Mouse (Mus musculus) forebrain, postnatal 0 days (tissue): ENCODE results near the gene Fbxw21. TPM values are rescaled to one million over a fixed set of nuclear protein-coding genes. Genes with fewer than 3 reads are reported as not detected.

Source experiments
- ATAC-seq: fragments of 200-750 bp; cut with Nextera tagmentation; 2 replicates; pipeline ENCODE4 v1.8.0; 2017; ENCODE audit warnings: mild to moderate bottlenecking, moderate library complexity
- DNase-seq: peaks from one replicate; pipeline ENCODE4 v3.0.0-alpha.2; 2015
- H3K27ac ChIP-seq: fragments of 300-500 bp; sonication (generic); 2 replicates; pipeline ENCODE4 v1.5.1; 2014; ENCODE audit warnings: low read depth, mild to moderate bottlenecking, antibody characterized with exemption, low read length, moderate library complexity, mixed read lengths
- H3K27me3 ChIP-seq: fragments of 300-500 bp; sonication (generic); 2 replicates; pipeline ENCODE4 v1.6.1; 2014; ENCODE audit warnings: mild to moderate bottlenecking, low read length, mixed read lengths; ENCODE audit not compliant: insufficient read depth
- H3K36me3 ChIP-seq: fragments of 300-500 bp; sonication (generic); 2 replicates; pipeline ENCODE4 v1.6.1; 2014; ENCODE audit warnings: mild to moderate bottlenecking, moderate library complexity; ENCODE audit not compliant: insufficient read depth
- H3K4me1 ChIP-seq: fragments of 300-500 bp; sonication (generic); 2 replicates; pipeline ENCODE4 v1.6.1; 2014; ENCODE audit warnings: antibody characterized with exemption; ENCODE audit not compliant: insufficient read depth
- H3K4me2 ChIP-seq: fragments of 300-500 bp; sonication (generic); 2 replicates; pipeline ENCODE4 v1.6.1; 2014; ENCODE audit warnings: low read depth, mild to moderate bottlenecking, moderate library complexity
- H3K4me3 ChIP-seq: fragments of 300-500 bp; sonication (generic); 2 replicates; pipeline ENCODE4 v1.5.1; 2014; ENCODE audit warnings: low read depth, low read length, mixed read lengths
- H3K9ac ChIP-seq: fragments of 300-500 bp; sonication (generic); 2 replicates; pipeline ENCODE4 v1.6.1; 2014; ENCODE audit warnings: mild to moderate bottlenecking
- H3K9me3 ChIP-seq: fragments of 300-500 bp; sonication (generic); 2 replicates; pipeline ENCODE4 v1.6.1; 2016; ENCODE audit warnings: low read length
- CTCF ChIP-seq: sonication (generic); IDR thresholded peaks from 2 replicates; pipeline ENCODE4 v1.5.1; 2016; ENCODE audit warnings: antibody characterized with exemption, control low read depth, low read depth
- WGBS: fragments of 180-500 bp; shearing (Covaris S2); extraction: QIAGEN DNeasy Blood & Tissue Kit; methylation state at CpG from one replicate; pipeline ENCODE4 v1.1.7; 2014; 5-methylcytosine and 5-hydroxymethylcytosine counted together
- polyA plus RNA-seq: library from polyadenylated mRNA; unstranded; fragments of >200 nt; fragmentation: Nextera tagmentation; extraction: Ambion mirVana; gene quantifications from 2 replicates; pipeline ENCODE4 v1.2.1, GENCODE M21; 2015
- total RNA-seq: library from RNA; depleted of rRNA; stranded (reverse); fragments of >200 nt; gene quantifications from 2 replicates; pipeline ENCODE4 v1.2.3, GENCODE M21; 2014

The Fbxw21 gene
- total and polyA plus RNA-seq, 2 experiments from 2014 or later, result not detected

- H3K4me3 ChIP-seq, result no peak overlapping the region
- H3K27ac ChIP-seq, result no peak overlapping the region
- H3K9ac ChIP-seq, result no peak overlapping the region
- no peaks in the 10 kb centered on the region for H3K4me1 ChIP-seq
- H3K9me3 ChIP-seq, result no peaks in the 10 kb centered on the region
- H3K4me2 ChIP-seq, result no peak overlapping the region
- DNase-seq (no peak), ATAC-seq (no peak)
- no peak for TF ChIP-seq CTCF
- H3K36me3 ChIP-seq, result peaks cover 99% of the 10 kb centered on the region
- WGBS, result 91% methylated on average over 8 of the region's 8 CpGs
- H3K27me3 ChIP-seq, result no peaks in the 10 kb centered on the region
These were observed 48.5 kb downstream of the Fbxw21 start for GRCm38 (mm10) chr9:109113331-109113730.

GRCm38 (mm10) chr9:109111591-109111990 is 50.2 kb downstream of the Fbxw21 start:
- Histone ChIP-seq H3K4me3 (no peak overlapping the region), H3K36me3 (peaks cover 98% of the 10 kb centered on the region), H3K4me1 (no peaks in the 10 kb centered on the region), H3K27me3 (no peaks in the 10 kb centered on the region), H3K4me2 (no peak overlapping the region), H3K9ac (no peak overlapping the region), H3K9me3 (no peaks in the 10 kb centered on the region), H3K27ac (no peak overlapping the region)
- no peak for ATAC-seq
- no peak for DNase-seq
- WGBS, result 96% methylated on average over 9 of the region's 9 CpGs
- no peak for TF ChIP-seq CTCF

GRCm38 (mm10) chr9:109111101-109111500 is 50.7 kb downstream of the Fbxw21 start:
- TF ChIP-seq CTCF, result no peak
- WGBS, result 90% methylated on average over 4 of the region's 4 CpGs
- DNase-seq, result no peak

GRCm38 (mm10) chr9:109110240-109110639 is 51.6 kb downstream of the Fbxw21 start:
- no peak overlapping the region for H3K9ac ChIP-seq
- WGBS, result 96% methylated on average over 11 of the region's 11 CpGs
- H3K4me3 ChIP-seq, result no peak overlapping the region
- H3K27me3 ChIP-seq, result no peaks in the 10 kb centered on the region
- DNase-seq (no peak), ATAC-seq (no peak)
- TF ChIP-seq CTCF, result no peak
- no peak overlapping the region for H3K27ac ChIP-seq
- H3K9me3 ChIP-seq, result no peaks in the 10 kb centered on the region
- H3K4me1 ChIP-seq, result no peaks in the 10 kb centered on the region
- H3K36me3 ChIP-seq, result peaks cover 98% of the 10 kb centered on the region
- no peak overlapping the region for H3K4me2 ChIP-seq

More at GRCm38 (mm10) chr9:109111101-109111500, 50.7 kb downstream of the Fbxw21 start:
- Histone ChIP-seq H3K9ac (no peak overlapping the region), H3K27ac (no peak overlapping the region), H3K9me3 (no peaks in the 10 kb centered on the region), H3K4me3 (no peak overlapping the region), H3K4me2 (no peak overlapping the region), H3K4me1 (no peaks in the 10 kb centered on the region), H3K27me3 (no peaks in the 10 kb centered on the region), H3K36me3 (peaks cover 98% of the 10 kb centered on the region)
- ATAC-seq, result no peak

GRCm38 (mm10) chr9:109107341-109107740 is 54.5 kb downstream of the Fbxw21 start:
- no peak for TF ChIP-seq CTCF
- Histone ChIP-seq H3K4me2 (no peak overlapping the region), H3K4me1 (no peaks in the 10 kb centered on the region), H3K27me3 (no peaks in the 10 kb centered on the region), H3K9ac (no peak overlapping the region), H3K9me3 (no peaks in the 10 kb centered on the region), H3K4me3 (no peak overlapping the region), H3K36me3 (peaks cover 83% of the 10 kb centered on the region), H3K27ac (no peak overlapping the region)
- 84% methylated on average over 5 of the region's 6 CpGs for WGBS
- no peak for DNase-seq
- no peak for ATAC-seq

- no peak for TF ChIP-seq CTCF
- WGBS, result 93% methylated on average over 12 of the region's 12 CpGs
- no peak for DNase-seq
These were observed 56.2 kb downstream of the Fbxw21 start for GRCm38 (mm10) chr9:109105648-109106047.

GRCm38 (mm10) chr9:109105011-109105410 is 56.8 kb downstream of the Fbxw21 start:
- Histone ChIP-seq H3K9ac (no peak overlapping the region), H3K4me1 (no peaks in the 10 kb centered on the region), H3K4me2 (no peak overlapping the region), H3K27ac (no peak overlapping the region), H3K9me3 (no peaks in the 10 kb centered on the region), H3K4me3 (no peak overlapping the region), H3K27me3 (no peaks in the 10 kb centered on the region), H3K36me3 (peaks cover 69% of the 10 kb centered on the region)
- no peak for TF ChIP-seq CTCF
- 58% methylated on average over 12 of the region's 12 CpGs for WGBS
- DNase-seq (no peak), ATAC-seq (peak; percentile 44)

More at GRCm38 (mm10) chr9:109105648-109106047, 56.2 kb downstream of the Fbxw21 start:
- Histone ChIP-seq H3K4me2 (no peak overlapping the region), H3K27ac (no peak overlapping the region), H3K9ac (no peak overlapping the region), H3K4me1 (no peaks in the 10 kb centered on the region), H3K4me3 (no peak overlapping the region), H3K27me3 (no peaks in the 10 kb centered on the region), H3K9me3 (no peaks in the 10 kb centered on the region), H3K36me3 (peaks cover 70% of the 10 kb centered on the region)
- no peak for ATAC-seq
